Mouse (Mus musculus) lung, postnatal 4 days (tissue): ENCODE results near the gene Tas2r144.

Experiments used
- DNase-seq, 2 experiments: peaks; one replicate each; pipeline ENCODE4 v3.0.0; 2021

Tas2r144 gene

GRCm38 (mm10) chr6:42215028-42215427 is at the start of gene Tas2r144:
Gene Tas2r144, plus strand, starts transcription at chr6:42215328.
- no peak for DNase-seq

GRCm38 (mm10) chr6:42182462-42182861 is 32.7 kb upstream of the Tas2r144 start:
- DNase-seq = no peak

- no peak for DNase-seq
These were observed 28.9 kb upstream of the Tas2r144 start for GRCm38 (mm10) chr6:42186230-42186629.

GRCm38 (mm10) chr6:42197710-42198109 is 17.4 kb upstream of the Tas2r144 start:
- no peak for DNase-seq

GRCm38 (mm10) chr6:42199498-42199897 is 15.6 kb upstream of the Tas2r144 start:
- DNase-seq = no peak

- DNase-seq = no peak
These were observed 7.2 kb downstream of the Tas2r144 start for GRCm38 (mm10) chr6:42222286-42222685.

GRCm38 (mm10) chr6:42225046-42225445 is 9.9 kb downstream of the Tas2r144 start:
- no peak for DNase-seq

GRCm38 (mm10) chr6:42227240-42228101 is 12.3 kb downstream of the Tas2r144 start:
- DNase-seq = peak; percentile 31 to 71

GRCm38 (mm10) chr6:42229610-42230009 is 14.5 kb downstream of the Tas2r144 start:
- DNase-seq = no peak

GRCm38 (mm10) chr6:42231191-42231590 is 16.1 kb downstream of the Tas2r144 start:
- no peak for DNase-seq

GRCm38 (mm10) chr6:42237276-42237805 is 22.2 kb downstream of the Tas2r144 start:
- no peak for DNase-seq

GRCm38 (mm10) chr6:42241311-42242045 is 26.4 kb downstream of the Tas2r144 start:
- DNase-seq = no peak

- peak; percentile 88 to 94 for DNase-seq
These were observed 30.7 kb downstream of the Tas2r144 start, which contains the start of gene Gstk1 for GRCm38 (mm10) chr6:42245711-42246353. Gene Gstk1, plus strand, starts transcription at chr6:42245935.

GRCm38 (mm10) chr6:42247173-42247572 is 32.0 kb downstream of the Tas2r144 start:
- DNase-seq = peak; percentile 47 to 52

GRCm38 (mm10) chr6:42247981-42248380 is 32.9 kb downstream of the Tas2r144 start:
- no peak for DNase-seq

GRCm38 (mm10) chr6:42251791-42252190 is 36.7 kb downstream of the Tas2r144 start:
- no peak for DNase-seq

- no peak for DNase-seq
These were observed 38.0 kb downstream of the Tas2r144 start for GRCm38 (mm10) chr6:42253103-42253502.

GRCm38 (mm10) chr6:42257303-42257863 is 42.3 kb downstream of the Tas2r144 start:
- DNase-seq = peak; percentile 65 to 75

GRCm38 (mm10) chr6:42260430-42260829 is 45.3 kb downstream of the Tas2r144 start:
- peak; percentile 48 to 74 for DNase-seq

- DNase-seq = peak; percentile 72 to 88
These were observed 46.5 kb downstream of the Tas2r144 start, which contains the start of gene Tmem139 for GRCm38 (mm10) chr6:42261524-42262170. Gene Tmem139, plus strand, starts transcription at chr6:42261970.

- DNase-seq = peak; percentile 98 to 99
These were observed 49.6 kb downstream of the Tas2r144 start, which contains the start of gene Casp2 for GRCm38 (mm10) chr6:42264626-42265312. Gene Casp2, plus strand, starts transcription at chr6:42264985.
